Mouse (Mus musculus): ENCODE measurements around the gene Jund.

DNA sequence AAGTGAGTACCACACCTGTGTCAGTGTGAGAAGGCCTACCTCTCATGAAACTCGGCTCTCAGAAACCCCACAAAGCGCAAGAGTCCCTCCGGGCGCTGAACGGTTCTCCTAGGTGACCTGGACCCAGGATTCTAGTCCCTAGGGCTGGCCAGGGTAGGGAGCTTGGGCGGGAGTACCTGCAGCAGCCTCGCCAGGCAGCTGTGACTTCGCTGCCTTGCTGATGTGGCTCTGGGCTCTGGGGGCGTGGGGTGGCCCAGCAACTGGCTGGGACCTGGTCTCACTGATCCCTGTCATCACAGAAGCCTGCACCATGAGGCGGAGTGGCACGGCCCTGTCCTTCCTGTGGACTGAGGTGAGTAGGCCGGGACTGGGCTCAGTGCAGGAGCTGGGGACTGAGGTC lies 25.5 kb downstream of the Jund start:
- TF ChIP-seq CTCF (IDR thresholded peaks at IDR 0.05; ENCODE audit: low read depth): no peak
- no peak for TF ChIP-seq EP300 (IDR thresholded peaks at IDR 0.05; ENCODE audit: low read depth)
